Mouse (Mus musculus) CD4-positive, CD25-positive, alpha-beta regulatory T cell, adult 9 weeks (primary cell): ENCODE data around the gene Nms. TPM values are rescaled to one million over a fixed set of nuclear protein-coding genes. Genes with fewer than 3 reads are reported as not detected.

Experiments used
- polyA plus RNA-seq: library from polyadenylated mRNA; unstranded; fragments of 100-300 nt; shearing (Covaris generic); gene quantifications from one replicate; pipeline ENCODE4 v1.2.1, GENCODE M21; 2017

Gene Nms
- polyA plus RNA-seq = not detected

DNA sequence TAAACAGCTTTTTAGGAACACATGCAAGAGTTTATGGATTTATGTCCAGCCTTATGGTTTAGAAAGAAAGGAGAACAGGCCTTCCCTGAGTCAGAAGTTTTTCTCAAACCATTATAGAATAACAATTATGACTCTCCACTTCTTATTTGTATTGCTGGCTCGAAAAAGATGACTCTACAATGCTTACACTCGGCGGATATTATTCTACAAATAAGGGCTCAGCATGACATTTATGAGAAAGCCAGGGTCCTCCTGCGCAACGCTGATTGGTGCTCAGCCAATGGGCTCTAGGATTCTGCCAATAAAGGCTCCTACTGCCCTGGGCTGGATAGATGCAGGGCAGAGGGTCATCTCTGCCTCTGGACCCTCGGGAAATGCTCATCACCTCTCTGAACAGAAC lies at the start of gene Nms:
Gene Nms, plus strand, starts transcription at position 301 of the 400 bp plus-strand sequence.

DNA sequence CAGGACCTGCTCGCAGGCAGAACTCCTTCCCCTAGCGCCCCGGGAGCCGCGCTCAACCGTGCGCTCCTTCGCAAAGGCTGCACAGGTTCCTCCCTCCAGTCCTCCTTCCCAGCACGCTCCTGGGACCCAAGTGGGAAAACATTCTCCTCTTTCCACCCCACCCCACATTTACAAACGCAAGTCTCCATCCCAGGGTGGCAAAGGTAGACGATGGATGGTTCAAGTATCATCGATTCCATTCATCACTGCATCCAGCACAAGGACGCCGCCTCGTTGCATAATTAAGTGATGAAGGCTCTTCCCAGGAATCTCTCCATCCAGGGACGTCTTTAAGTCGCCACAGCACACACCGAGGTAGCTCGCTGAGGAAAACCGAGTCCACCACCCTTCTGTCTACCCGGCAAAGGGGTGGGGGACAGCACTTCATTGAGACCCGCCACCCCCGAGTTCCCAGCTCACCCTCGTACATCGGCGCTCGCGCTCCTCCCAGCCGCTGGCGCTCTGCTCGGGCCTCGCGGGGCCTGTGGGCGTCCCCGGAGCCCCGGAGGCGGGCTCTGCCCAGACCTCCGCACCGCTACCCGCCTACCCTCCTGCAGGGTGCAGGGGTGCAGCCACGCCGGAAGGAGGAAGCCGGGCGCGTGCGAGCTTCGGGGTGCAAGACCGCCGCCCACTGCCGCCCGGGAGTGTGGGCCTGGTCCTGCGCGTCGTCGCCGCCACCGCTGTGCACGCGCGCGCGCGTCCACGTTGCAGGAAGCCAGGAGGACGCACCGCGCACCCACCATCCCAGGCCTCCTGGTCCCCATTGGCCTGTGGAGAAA lies 41.3 kb upstream of the Nms start, which contains the start of gene Chst10:
Gene Chst10, minus strand, starts transcription at position 731 of the 818 bp plus-strand sequence.

DNA sequence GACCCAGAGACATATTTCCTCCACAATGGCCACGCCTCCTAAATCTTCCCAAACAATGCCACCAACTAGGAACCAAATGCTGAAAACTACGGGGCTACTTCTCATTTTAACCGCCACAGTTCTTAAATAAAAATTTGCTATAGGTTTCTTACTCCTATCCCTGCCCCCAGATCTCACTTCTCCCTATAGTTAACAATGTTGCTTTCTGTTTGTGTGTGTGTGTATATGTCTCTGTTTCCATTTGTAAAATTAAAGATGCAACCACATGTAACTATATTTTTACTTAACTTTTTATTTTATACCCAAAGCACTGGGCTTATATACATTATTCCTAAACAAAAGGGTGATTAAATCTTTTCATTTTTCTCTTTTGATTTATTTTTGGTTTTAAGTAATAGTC lies 46.4 kb downstream of the Nms start, which contains the start of gene Pdcl3:
Gene Pdcl3, plus strand, starts transcription at position 301 of the 400 bp plus-strand sequence.

Other genes starting within 250 kb of the Nms start
- gene Lonrf2, start 102.4 kb upstream of the Nms start, polyA plus RNA-seq = not detected
- 35.0 TPM for gene Chst10, start 41.0 kb upstream of the Nms start, polyA plus RNA-seq
- 107 TPM for gene Pdcl3, start 46.5 kb downstream of the Nms start, polyA plus RNA-seq